Mouse (Mus musculus) thymus, adult 2 months (tissue): ENCODE measurements around the gene Lkaaear1.

Source experiments
- CTCF ChIP-seq: fragments of 200-500 bp; IDR thresholded peaks from 2 replicates; pipeline ENCODE4 v1.5.1; 2012; ENCODE audit warnings: mild to moderate bottlenecking, control low read depth, low read length, moderate library complexity, borderline replicate concordance; ENCODE audit not compliant: control insufficient read depth, poor library complexity, insufficient read depth; ENCODE audit errors: extremely low read depth
- POLR2A ChIP-seq: fragments of 200-500 bp; IDR thresholded peaks from 2 replicates; pipeline ENCODE4 v1.6.1; 2012; ENCODE audit warnings: mild to moderate bottlenecking, low read length, control low read depth, moderate library complexity; ENCODE audit not compliant: control insufficient read depth, poor library complexity, insufficient read depth; ENCODE audit errors: extremely low read depth

DNA sequence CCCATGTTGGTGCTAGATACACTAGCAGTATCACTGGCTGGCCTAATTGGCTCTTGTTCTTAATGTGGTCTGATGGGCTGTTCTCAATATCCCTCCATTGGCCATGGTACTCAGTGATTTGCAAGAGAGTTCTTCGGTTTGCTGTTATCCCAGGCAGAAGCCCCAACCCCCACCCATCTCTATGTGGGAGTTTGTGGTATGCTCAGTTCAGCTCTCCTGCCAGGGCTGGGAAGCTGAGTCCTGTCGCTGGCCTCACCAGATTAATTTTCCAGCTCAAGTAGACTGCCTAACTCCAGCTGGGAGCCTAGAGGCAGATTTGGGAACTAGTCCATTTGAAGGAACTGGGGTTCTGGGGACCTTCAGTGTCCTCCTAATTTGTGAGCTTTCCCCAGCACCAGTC lies 40.8 kb downstream of the Lkaaear1 start:
- TF ChIP-seq POLR2A, result no peak
- no peak for TF ChIP-seq CTCF
